Mouse (Mus musculus): ENCODE results near the gene Paqr8. TPM values are rescaled to one million over a fixed set of nuclear protein-coding genes. Genes with fewer than 3 reads are reported as not detected.

Paqr8 gene
- polyA plus RNA-seq, 1 experiment: 2.6 TPM

DNA sequence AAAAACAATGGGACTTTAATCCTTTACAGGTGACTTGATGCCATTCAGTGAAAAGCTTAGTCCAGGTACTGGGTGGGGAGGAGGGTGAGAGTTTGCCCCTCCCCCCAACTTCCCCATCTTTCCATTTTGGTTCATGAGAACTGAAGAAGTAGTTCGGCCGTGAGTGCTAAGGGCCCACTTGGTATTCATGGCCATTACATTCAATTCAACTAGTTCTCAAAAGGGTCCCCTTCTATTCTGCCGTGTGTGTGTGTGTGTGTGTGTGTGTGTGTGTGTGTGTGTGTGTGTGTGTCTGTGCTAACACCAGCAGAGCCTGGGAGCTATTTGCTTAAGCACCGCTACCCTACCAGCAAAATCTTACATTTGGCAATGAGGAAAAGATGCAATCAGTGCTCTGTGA, 94.2 kb downstream of the Paqr8 start:
- TF ChIP-seq CTCF (conservative IDR thresholded peaks at IDR 0.05; ENCODE audit: insufficient read depth, insufficient read length, low read depth, low read length): no peak
- no peak for TF ChIP-seq POLR2A (IDR thresholded peaks at IDR 0.05; ENCODE audit: low read depth, low read length)
- WGBS: 76% methylated on average over 4 of the region's 4 CpGs

DNA sequence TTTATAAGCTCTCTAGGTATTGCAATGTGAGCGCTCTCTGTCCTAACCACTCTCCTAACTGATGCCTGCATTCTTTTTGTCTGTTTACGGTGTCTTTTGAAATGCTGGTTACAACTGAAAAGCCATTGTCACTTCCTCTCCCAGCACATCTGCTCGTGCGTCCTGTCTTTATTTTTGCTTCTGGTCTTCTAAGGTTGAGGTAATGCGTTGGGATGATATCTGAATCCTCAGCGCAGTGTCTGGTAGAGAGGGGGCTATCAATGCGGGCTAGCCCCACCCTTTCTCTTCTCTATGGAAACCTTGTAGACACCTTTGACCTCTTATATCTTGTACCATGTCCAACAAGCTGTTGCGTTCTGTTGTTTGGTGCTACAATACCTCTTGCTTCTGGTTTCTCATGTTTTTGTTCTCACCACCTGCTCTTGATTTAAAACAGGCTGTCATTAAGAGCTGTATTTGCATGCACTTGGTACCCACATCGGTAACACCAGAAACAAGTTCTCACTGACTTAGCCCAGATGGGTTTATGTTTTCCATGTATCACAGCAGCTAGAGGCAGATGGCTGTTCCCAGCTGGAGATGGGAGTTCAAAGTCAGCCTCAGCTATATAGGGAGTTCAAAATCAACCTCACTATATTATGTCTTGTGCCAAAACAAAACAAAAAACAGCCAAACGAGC, 96.1 kb downstream of the Paqr8 start:
- Histone ChIP-seq H3K27ac (ENCODE audit: insufficient read depth, low read depth, low read length) (no peak overlapping the region), H3K4me1 (ENCODE audit: control insufficient read depth, insufficient read depth, low read length) (no peaks in the 10 kb centered on the region), H3K4me3 (ENCODE audit: insufficient read depth, low read depth, low read length) (no peak overlapping the region), H3K27me3 (replicated peaks; ENCODE audit: control insufficient read depth, insufficient read depth, low read length) (no peaks in the 10 kb centered on the region), H3K36me3 (ENCODE audit: control insufficient read depth, insufficient read depth, low read length) (no peaks in the 10 kb centered on the region)
- WGBS: 71% methylated on average over 10 of the region's 10 CpGs
- no peak for DNase-seq
- no peak for TF ChIP-seq CTCF (conservative IDR thresholded peaks at IDR 0.05; ENCODE audit: insufficient read depth, insufficient read length, low read depth, low read length)
- TF ChIP-seq POLR2A (IDR thresholded peaks at IDR 0.05; ENCODE audit: low read depth, low read length): no peak

More for the DNA sequence above, 94.2 kb downstream of the Paqr8 start:
- no peaks in the 10 kb centered on the region for H3K36me3 ChIP-seq (ENCODE audit: control insufficient read depth, insufficient read depth, low read length)
- no peak overlapping the region for H3K4me3 ChIP-seq (ENCODE audit: insufficient read depth, low read depth, low read length)
- H3K27ac ChIP-seq (ENCODE audit: insufficient read depth, low read depth, low read length): no peak overlapping the region
- H3K27me3 ChIP-seq (replicated peaks; ENCODE audit: control insufficient read depth, insufficient read depth, low read length): no peaks in the 10 kb centered on the region
- DNase-seq: no peak
- H3K4me1 ChIP-seq (ENCODE audit: control insufficient read depth, insufficient read depth, low read length): no peaks in the 10 kb centered on the region

Other genes starting within 250 kb of the Paqr8 start
- not detected in 2 replicates for gene Il17a, start 159.7 kb upstream of the Paqr8 start, polyA plus RNA-seq (2012; rRNA removed)
- 0.80 and 1.9 TPM in 2 replicates for gene Il17f, start 100.0 kb upstream of the Paqr8 start, polyA plus RNA-seq (2012; rRNA removed)
- 3.3 and 5.6 TPM in 2 replicates for gene Mcm3, start 70.3 kb upstream of the Paqr8 start, polyA plus RNA-seq (2012; rRNA removed)
- gene Efhc1, start 61.0 kb downstream of the Paqr8 start, polyA plus RNA-seq (2012; rRNA removed): 0.48 and 0.52 TPM in 2 replicates
- 4.2 and 4.9 TPM in 2 replicates for gene Tram2, start 188.6 kb downstream of the Paqr8 start, polyA plus RNA-seq (2012; rRNA removed)

Data from kidney, adult 2 months (tissue).